Mouse (Mus musculus) neural tube, embryonic 13.5 days (tissue): ENCODE measurements around the gene Fndc3a. TPM values are rescaled to one million over a fixed set of nuclear protein-coding genes. Genes with fewer than 3 reads are reported as not detected.

Experiments used
- ATAC-seq: fragments of 200-750 bp; cut with Nextera tagmentation; 2 replicates; pipeline ENCODE4 v1.8.0; 2017; ENCODE audit warnings: low read depth, mild to moderate bottlenecking, moderate TSS enrichment, moderate library complexity
- H3K27ac ChIP-seq: fragments of 300-500 bp; sonication (generic); replicated peaks from 2 replicates; pipeline ENCODE4 v1.5.1; 2015; ENCODE audit warnings: moderate library complexity, mild to moderate bottlenecking, inconsistent platforms
- H3K27me3 ChIP-seq: fragments of 300-500 bp; sonication (generic); 2 replicates; pipeline ENCODE4 v1.6.1; 2015; ENCODE audit warnings: mild to moderate bottlenecking, inconsistent platforms
- H3K36me3 ChIP-seq: fragments of 300-500 bp; sonication (generic); 2 replicates; pipeline ENCODE4 v1.6.1; 2015; ENCODE audit warnings: mild to moderate bottlenecking, inconsistent platforms
- H3K4me1 ChIP-seq: fragments of 300-500 bp; sonication (generic); replicated peaks from 2 replicates; pipeline ENCODE4 v1.6.1; 2015; ENCODE audit warnings: inconsistent platforms
- H3K4me2 ChIP-seq: fragments of 300-500 bp; sonication (generic); 2 replicates; pipeline ENCODE4 v1.6.1; 2015; ENCODE audit warnings: inconsistent platforms, mild to moderate bottlenecking, moderate library complexity
- H3K4me3 ChIP-seq: fragments of 300-500 bp; sonication (generic); 2 replicates; pipeline ENCODE4 v1.5.1; 2015; ENCODE audit warnings: mild to moderate bottlenecking, inconsistent platforms
- H3K9ac ChIP-seq: fragments of 300-500 bp; sonication (generic); 2 replicates; pipeline ENCODE4 v1.6.1; 2015; ENCODE audit warnings: moderate library complexity, mild to moderate bottlenecking, inconsistent platforms
- H3K9me3 ChIP-seq: fragments of 300-500 bp; sonication (generic); 2 replicates; pipeline ENCODE4 v1.6.1; 2016; ENCODE audit warnings: inconsistent platforms
- WGBS: fragments of 180-500 bp; shearing (Covaris S2); methylation state at CpG from one replicate; pipeline ENCODE4 v1.1.7; 2015; 5-methylcytosine and 5-hydroxymethylcytosine counted together
- polyA plus RNA-seq: library from polyadenylated mRNA; unstranded; fragments of >200 nt; fragmentation: Nextera tagmentation; extraction: Ambion mirVana; gene quantifications from 2 replicates; pipeline ENCODE4 v1.2.1, GENCODE M21; 2015

Gene Fndc3a
- polyA plus RNA-seq, 1 experiment from 2014 or later, result 48.0 TPM

DNA sequence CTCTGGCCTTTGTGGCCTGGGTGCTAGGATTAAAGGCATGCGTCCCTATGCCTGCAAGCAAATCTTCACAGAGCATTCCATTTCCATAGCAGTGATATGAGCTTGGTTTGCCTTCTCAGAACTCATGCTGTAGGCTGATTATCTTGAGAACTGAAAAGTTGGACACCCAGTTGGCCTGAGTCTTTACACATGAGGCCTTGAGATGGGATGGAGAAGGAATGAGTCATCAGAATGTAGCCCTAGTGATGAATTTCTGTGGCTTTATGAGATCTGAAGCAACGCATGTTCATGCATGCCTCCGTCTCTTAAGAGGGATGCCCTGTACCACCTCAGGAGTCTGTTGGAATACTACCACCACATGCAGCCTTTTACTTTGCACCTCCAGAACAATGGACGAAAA lies 6.4 kb upstream of the Fndc3a start:
- H3K4me3 ChIP-seq, result no peak overlapping the region
- no peak overlapping the region for H3K27ac ChIP-seq
- no peak for ATAC-seq
- peaks cover 8% of the 10 kb centered on the region for H3K27me3 ChIP-seq
- no peaks in the 10 kb centered on the region for H3K36me3 ChIP-seq
- H3K4me1 ChIP-seq, result no peaks in the 10 kb centered on the region
- no peak overlapping the region for H3K4me2 ChIP-seq
- 91% methylated on average over 4 of the region's 4 CpGs for WGBS
- no peak overlapping the region for H3K9ac ChIP-seq
- H3K9me3 ChIP-seq, result no peaks in the 10 kb centered on the region

DNA sequence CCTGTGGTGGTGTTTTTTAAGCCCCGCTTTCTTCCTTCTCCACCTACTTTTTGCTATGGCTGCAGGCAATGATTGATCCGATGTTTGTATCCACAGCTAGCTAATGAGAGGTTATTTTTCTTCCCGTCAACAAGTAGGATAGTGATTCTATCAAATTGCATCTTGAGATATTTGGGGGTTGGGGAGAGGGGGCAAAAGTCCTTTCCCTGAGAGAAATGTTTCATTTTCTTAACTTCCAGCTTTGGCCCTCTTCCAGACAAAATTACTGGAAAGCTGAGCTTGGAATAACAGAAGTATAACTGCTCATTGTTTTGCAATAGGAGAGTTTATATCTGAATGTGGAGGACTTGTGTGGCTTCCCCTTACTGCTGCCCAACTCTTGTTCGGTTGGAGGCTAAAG lies 1.3 kb upstream of the Fndc3a start:
- peaks cover 11% of the 10 kb centered on the region for H3K4me1 ChIP-seq
- H3K27ac ChIP-seq, result no peak overlapping the region
- peak overlapping the region; percentile 62 for H3K4me2 ChIP-seq
- no peaks in the 10 kb centered on the region for H3K36me3 ChIP-seq
- WGBS, result 50% methylated on average over 4 of the region's 4 CpGs
- H3K27me3 ChIP-seq, result peaks cover 8% of the 10 kb centered on the region
- no peak for ATAC-seq
- no peak overlapping the region for H3K9ac ChIP-seq
- H3K4me3 ChIP-seq, result peak overlapping the region; percentile 84
- H3K9me3 ChIP-seq, result no peaks in the 10 kb centered on the region

DNA sequence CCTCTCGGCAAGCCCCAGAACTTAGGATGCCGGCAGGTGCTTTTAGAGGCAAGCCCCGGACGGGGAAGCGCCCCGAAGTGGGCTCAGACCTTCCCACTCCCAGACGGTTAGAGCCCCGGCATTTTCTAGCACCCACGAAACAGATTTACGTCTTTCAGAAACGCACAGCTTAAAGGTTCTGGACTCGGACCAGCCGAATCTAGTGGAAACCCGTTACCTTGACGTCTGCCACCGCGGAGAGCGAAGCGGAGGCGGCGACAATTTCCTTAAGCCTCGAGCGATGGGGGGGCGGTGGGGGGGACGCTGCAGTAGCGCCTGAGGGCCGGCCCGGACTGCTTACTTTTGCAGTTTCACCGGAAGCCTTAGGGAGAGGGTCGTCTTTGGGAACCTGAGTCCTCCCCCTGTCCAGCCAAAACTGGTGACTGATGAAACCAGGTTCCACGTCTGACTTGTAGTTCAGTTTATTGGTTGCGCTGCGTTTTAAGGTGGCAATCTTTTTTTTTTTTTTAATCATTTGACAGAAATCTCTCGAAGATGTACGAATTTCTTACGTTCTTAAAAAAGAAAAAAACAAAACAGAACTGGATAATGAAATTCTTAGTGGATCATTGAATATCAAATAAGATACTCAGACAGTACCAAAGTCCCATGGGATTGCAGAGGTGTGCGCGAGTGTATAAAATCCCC lies 681 bp upstream of the Fndc3a start:
- Histone ChIP-seq H3K4me1 (peaks cover 11% of the 10 kb centered on the region), H3K27me3 (peaks cover 8% of the 10 kb centered on the region), H3K9ac (peak overlapping the region; percentile 88), H3K9me3 (no peaks in the 10 kb centered on the region), H3K4me3 (peak overlapping the region; percentile 84), H3K36me3 (no peaks in the 10 kb centered on the region), H3K27ac (peak overlapping the region; percentile 94), H3K4me2 (peak overlapping the region; percentile 62)
- 1% methylated on average over 38 of the region's 38 CpGs for WGBS
- peak; percentile 56 for ATAC-seq

DNA sequence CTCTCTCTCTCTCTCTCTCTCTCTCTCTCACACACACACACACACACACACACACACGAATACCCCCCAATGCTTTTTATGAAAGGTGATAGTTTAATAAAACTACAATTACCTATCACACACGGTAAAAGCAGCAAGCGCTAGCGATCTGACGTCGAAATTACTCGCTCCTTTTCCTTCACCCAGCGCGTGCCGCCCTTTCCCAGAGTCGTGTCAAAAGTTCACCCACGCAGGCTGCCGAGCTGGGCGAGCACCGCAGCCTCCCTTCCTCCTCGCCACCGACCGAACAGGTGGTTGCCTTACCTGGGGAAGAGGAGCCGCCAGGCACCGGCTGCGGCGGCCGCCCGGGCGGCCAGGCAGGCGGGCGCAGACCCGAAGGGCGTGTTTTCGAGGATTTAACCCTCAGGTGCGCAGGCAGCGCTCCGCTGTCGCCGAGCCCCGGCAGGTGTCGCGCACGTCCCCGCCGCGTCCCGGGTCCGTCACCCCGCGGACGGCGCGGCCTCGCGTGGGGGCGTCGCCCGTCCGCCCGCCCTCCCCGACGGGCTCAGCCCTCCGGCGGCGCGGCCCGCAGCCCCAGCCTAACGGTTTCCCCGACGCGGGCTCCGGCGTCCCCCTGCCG lies 603 bp downstream of the Fndc3a start:
- WGBS, result under 1% methylated on average over 66 of the region's 70 CpGs
- H3K36me3 ChIP-seq, result no peaks in the 10 kb centered on the region
- H3K27me3 ChIP-seq, result peaks cover 8% of the 10 kb centered on the region
- peak overlapping the region; percentile 62 for H3K4me2 ChIP-seq
- peak overlapping the region; percentile 88 for H3K9ac ChIP-seq
- H3K4me1 ChIP-seq, result peaks cover 11% of the 10 kb centered on the region
- peak overlapping the region; percentile 84 for H3K4me3 ChIP-seq
- peak overlapping the region; percentile 94 for H3K27ac ChIP-seq
- no peaks in the 10 kb centered on the region for H3K9me3 ChIP-seq
- peak; percentile 74 for ATAC-seq

DNA sequence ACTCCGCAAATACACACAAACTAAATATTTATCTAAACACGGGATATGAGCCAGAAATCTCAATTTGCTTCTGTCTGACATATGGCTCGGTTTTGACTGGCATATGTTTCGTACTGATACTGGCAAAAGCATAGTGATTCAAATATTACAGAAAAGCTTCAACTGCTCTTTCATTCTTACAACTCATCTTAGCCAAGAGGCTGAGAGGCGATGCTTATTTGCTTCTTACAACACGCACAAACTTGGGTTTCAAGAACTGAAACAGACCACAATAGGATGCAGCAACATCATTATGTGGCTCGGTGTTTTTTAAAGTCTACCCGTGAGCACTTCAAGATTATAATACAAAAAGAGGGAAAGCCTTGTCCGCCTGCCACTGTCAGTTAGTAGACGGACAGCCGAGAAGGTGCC lies 1.2 kb downstream of the Fndc3a start:
- ATAC-seq, result no peak
- H3K4me3 ChIP-seq, result peak overlapping the region; percentile 84
- 36% methylated on average over 11 of the region's 11 CpGs for WGBS
- no peak overlapping the region for H3K27ac ChIP-seq
- H3K27me3 ChIP-seq, result peaks cover 8% of the 10 kb centered on the region
- peak overlapping the region; percentile 62 for H3K4me2 ChIP-seq
- peaks cover 11% of the 10 kb centered on the region for H3K4me1 ChIP-seq
- H3K9me3 ChIP-seq, result no peaks in the 10 kb centered on the region
- peak overlapping the region; percentile 88 for H3K9ac ChIP-seq
- no peaks in the 10 kb centered on the region for H3K36me3 ChIP-seq

DNA sequence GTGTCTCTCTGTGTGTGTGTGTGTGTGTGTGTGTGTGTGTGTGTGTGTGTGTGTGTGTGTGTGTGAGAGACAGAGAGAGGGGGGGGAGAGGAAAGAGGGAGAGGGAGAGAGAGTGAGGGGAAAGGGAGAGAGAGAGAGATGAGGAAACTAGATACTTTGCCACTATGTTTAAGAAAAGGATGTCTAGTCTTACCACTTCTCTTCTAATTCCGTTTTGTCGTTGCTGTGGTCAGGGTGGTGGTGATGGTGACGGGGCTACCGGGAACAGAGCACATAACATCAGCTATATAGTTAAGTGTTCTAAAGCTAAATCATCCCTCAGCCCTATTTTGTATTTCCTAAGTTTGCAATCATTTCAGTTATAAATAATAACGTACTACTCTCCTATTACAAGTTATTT lies 9.7 kb downstream of the Fndc3a start:
- Histone ChIP-seq H3K27me3 (no peaks in the 10 kb centered on the region), H3K9me3 (no peaks in the 10 kb centered on the region), H3K36me3 (no peaks in the 10 kb centered on the region), H3K4me2 (no peak overlapping the region), H3K4me3 (no peak overlapping the region), H3K4me1 (no peaks in the 10 kb centered on the region), H3K9ac (no peak overlapping the region), H3K27ac (no peak overlapping the region)
- ATAC-seq, result no peak
- 84% methylated on average over 5 of the region's 5 CpGs for WGBS

DNA sequence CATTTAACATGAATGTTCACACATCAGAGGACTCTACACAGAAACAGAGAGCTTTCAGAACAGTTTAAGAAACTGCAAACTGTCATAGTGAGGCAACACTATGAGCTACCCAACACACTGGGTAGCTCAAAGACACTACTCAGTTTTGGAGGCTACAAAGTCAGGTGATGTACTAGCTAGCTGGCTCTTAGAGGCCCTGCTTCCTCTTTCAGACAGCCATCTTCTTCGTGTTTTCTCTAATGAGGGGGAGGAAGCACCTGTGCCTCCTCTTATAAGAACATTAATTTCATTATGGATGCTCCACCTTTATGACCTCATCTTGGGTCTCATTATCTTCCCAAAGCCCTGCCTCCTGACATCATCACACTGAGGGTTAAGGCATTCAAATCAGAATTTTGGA lies 18.4 kb downstream of the Fndc3a start:
- H3K9ac ChIP-seq, result no peak overlapping the region
- H3K36me3 ChIP-seq, result no peaks in the 10 kb centered on the region
- WGBS, result 79% methylated on average over 1 of the region's 1 CpGs
- H3K4me1 ChIP-seq, result no peaks in the 10 kb centered on the region
- H3K4me2 ChIP-seq, result no peak overlapping the region
- H3K4me3 ChIP-seq, result no peak overlapping the region
- no peaks in the 10 kb centered on the region for H3K27me3 ChIP-seq
- no peak overlapping the region for H3K27ac ChIP-seq
- ATAC-seq, result no peak
- H3K9me3 ChIP-seq, result no peaks in the 10 kb centered on the region

DNA sequence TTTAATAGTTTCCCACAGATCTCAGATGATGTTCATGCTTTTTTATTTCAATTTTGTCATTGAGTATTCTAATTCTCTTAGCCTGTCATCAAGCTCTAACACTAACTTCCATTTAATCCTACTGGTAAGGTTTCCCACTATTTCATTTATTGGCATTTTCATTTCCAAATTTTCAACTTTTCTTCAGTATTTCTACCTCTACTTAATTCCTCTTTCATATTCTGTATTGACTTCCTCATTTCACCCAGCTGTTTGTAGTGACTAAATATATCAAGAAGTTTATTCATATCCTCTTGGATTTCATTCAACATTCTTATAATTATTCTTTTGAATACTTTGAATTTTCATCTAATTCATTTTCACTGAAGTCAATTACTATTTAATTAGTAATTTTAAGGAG lies 20.3 kb downstream of the Fndc3a start:
- ATAC-seq, result no peak

DNA sequence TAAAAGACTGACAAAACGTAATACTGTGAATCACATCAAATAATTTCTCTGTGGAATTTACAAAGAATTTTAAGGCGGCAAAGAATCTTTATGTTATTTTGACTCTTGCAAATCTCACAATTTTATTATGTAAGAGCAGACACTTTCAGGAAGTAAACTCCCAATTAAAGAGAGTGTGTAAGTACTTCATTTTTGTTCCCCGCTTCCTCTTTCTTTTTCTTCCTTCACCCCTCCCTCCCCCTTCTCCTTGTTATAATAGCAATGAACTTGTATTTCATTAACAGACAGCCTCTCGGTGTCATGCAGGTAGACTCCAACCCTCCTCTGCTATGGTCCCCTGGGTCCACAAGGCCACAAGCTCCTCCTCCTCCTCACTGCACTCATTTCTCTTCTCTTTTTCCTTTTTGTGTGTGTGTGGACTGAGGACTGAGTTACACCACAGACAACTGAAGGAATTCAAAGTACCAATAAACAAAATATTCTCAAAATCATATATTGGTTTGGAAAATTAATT lies 24.9 kb downstream of the Fndc3a start:
- no peak overlapping the region for H3K27ac ChIP-seq
- H3K4me2 ChIP-seq, result no peak overlapping the region
- H3K9me3 ChIP-seq, result no peaks in the 10 kb centered on the region
- no peak overlapping the region for H3K9ac ChIP-seq
- no peaks in the 10 kb centered on the region for H3K27me3 ChIP-seq
- WGBS, result 89% methylated on average over 4 of the region's 4 CpGs
- no peak overlapping the region for H3K4me3 ChIP-seq
- no peaks in the 10 kb centered on the region for H3K4me1 ChIP-seq
- ATAC-seq, result no peak
- no peaks in the 10 kb centered on the region for H3K36me3 ChIP-seq

More for the DNA sequence above, 20.3 kb downstream of the Fndc3a start:
- Histone ChIP-seq H3K4me3 (no peak overlapping the region), H3K4me2 (no peak overlapping the region), H3K4me1 (no peaks in the 10 kb centered on the region), H3K9me3 (no peaks in the 10 kb centered on the region), H3K27ac (no peak overlapping the region), H3K27me3 (no peaks in the 10 kb centered on the region), H3K36me3 (no peaks in the 10 kb centered on the region), H3K9ac (no peak overlapping the region)

DNA sequence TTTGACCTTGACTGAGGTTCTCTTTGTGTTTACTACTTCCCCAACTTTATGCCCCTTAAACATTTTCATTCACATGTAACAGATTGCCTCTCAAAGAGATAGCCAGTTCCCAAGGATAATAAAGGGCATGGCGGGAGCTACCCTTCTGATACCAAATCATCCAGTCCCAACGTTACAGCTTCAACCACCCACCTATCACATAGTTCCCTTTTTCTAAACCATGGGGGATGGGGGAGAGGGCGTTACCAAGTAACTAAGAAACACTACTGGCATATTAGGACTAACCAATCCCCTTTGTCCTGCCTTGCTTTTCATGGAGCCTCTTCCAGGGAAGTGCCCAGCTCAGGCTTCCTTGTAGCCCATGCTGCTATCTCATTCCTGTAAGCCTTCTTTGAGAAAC lies 32.6 kb downstream of the Fndc3a start:
- 78% methylated on average over 3 of the region's 3 CpGs for WGBS
- no peak overlapping the region for H3K4me2 ChIP-seq
- H3K4me3 ChIP-seq, result no peak overlapping the region
- no peaks in the 10 kb centered on the region for H3K4me1 ChIP-seq
- H3K9me3 ChIP-seq, result no peaks in the 10 kb centered on the region
- H3K27ac ChIP-seq, result no peak overlapping the region
- no peak for ATAC-seq
- H3K9ac ChIP-seq, result no peak overlapping the region
- no peaks in the 10 kb centered on the region for H3K27me3 ChIP-seq
- no peaks in the 10 kb centered on the region for H3K36me3 ChIP-seq

DNA sequence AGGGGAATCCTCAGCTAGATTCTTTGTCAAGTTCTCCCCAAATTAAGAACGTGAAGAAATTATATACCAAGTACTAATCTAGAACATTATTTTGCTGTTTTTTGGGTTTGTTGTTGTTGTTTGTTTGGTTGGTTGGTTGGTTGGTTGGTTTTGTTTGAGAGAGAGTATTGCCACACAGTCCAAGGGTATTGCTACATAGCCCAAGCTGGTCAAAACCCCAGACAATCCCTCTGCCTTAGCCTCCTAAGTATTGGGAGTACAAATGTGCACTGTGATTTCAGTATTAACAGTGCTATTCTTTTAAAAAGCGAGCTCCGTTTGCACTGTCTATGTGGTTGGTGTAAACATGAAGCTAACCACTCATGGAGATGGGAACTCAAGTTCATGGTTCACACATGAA lies 37.9 kb downstream of the Fndc3a start:
- H3K4me2 ChIP-seq, result no peak overlapping the region
- no peak overlapping the region for H3K4me3 ChIP-seq
- no peak for ATAC-seq
- H3K4me1 ChIP-seq, result no peaks in the 10 kb centered on the region
- WGBS, result 97% methylated on average over 3 of the region's 3 CpGs
- no peaks in the 10 kb centered on the region for H3K27me3 ChIP-seq
- no peaks in the 10 kb centered on the region for H3K36me3 ChIP-seq
- H3K9ac ChIP-seq, result no peak overlapping the region
- no peak overlapping the region for H3K27ac ChIP-seq
- H3K9me3 ChIP-seq, result no peaks in the 10 kb centered on the region

DNA sequence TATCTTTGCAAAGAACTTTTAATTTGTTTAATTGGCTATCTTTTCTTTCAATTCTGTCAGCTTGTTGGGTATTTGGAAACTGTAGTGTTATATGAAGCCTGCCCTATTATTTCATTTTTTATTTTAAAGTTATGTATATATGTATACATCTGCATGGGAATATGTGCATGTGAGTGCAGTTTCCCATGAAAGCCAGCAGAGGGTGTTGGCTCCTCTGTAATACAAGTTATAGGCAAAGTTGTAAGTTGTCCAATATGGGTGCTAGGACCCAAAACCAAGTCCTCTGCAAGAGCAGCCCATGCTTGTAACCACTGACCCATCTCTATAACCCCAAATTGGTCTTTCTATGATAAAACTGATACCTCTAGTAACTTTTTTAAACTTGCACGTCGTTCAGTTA lies 38.8 kb downstream of the Fndc3a start:
- no peaks in the 10 kb centered on the region for H3K27me3 ChIP-seq
- H3K4me3 ChIP-seq, result no peak overlapping the region
- H3K36me3 ChIP-seq, result no peaks in the 10 kb centered on the region
- no peak overlapping the region for H3K9ac ChIP-seq
- no peak for ATAC-seq
- H3K4me2 ChIP-seq, result no peak overlapping the region
- H3K4me1 ChIP-seq, result no peaks in the 10 kb centered on the region
- H3K9me3 ChIP-seq, result no peaks in the 10 kb centered on the region
- WGBS, result over 99% methylated on average over 2 of the region's 2 CpGs
- H3K27ac ChIP-seq, result no peak overlapping the region

DNA sequence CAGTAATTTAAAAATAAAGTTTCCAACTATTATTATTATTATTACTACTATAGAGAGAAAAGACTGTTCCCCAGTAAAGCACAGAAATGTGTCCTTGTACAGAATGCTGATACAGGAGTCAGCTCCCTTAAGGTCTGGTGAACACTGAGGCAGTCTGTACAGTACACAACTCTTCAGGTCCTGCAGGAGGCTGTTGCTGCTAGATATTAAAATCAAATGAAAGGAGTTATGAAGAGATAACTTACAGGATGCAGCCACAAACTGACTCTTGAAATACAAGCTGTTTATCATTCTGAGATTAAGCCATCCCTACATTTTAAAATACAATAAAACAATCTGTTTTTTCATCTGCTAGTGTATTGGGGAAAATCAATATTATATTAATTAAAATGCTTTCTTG lies 60.5 kb downstream of the Fndc3a start:
- peaks cover 4% of the 10 kb centered on the region for H3K36me3 ChIP-seq
- no peaks in the 10 kb centered on the region for H3K27me3 ChIP-seq
- H3K27ac ChIP-seq, result no peak overlapping the region
- no peaks in the 10 kb centered on the region for H3K9me3 ChIP-seq
- no peaks in the 10 kb centered on the region for H3K4me1 ChIP-seq
- no peak overlapping the region for H3K4me2 ChIP-seq
- ATAC-seq, result no peak
- no peak overlapping the region for H3K9ac ChIP-seq
- H3K4me3 ChIP-seq, result no peak overlapping the region
